Comparison of ENCODE assay signal across 19 mouse cellular contexts in genomic region chr6:5956316-5956913, GRCm38 (mm10).
A peak's percentile ranks its signal among the peaks of the same experiment; 100 is the strongest.
DNase-seq lines count a peak whose midpoint lies in the region; ATAC-seq lines count a peak whose summit lies in the region.
"Had no signal": no experiment of that assay in that cellular context is flagged by ENCODE, and none has a peak within 500 bp of the region (broad histone marks: within the 10 kb centered on the region; RNA-seq: fewer than 3 reads in every experiment).

No protein-coding gene starts in this region.

- no peak overlapping the region for H3K27ac ChIP-seq in neural tube, embryonic 15.5 days (replicated peaks)
- peak overlapping the region; percentile 49 for H3K27ac ChIP-seq in embryonic facial prominence, embryonic 13.5 days
- no peak overlapping the region; the same call in 1 of the 2 replicates for H3K27ac ChIP-seq in limb, embryonic 13.5 days
- H3K27ac ChIP-seq: hindbrain, embryonic 10.5 days; limb, embryonic 15.5 days; liver, embryonic 15.5 days; stomach, postnatal 0 days had no signal

- H3K27me3 ChIP-seq in neural tube, embryonic 15.5 days (replicated peaks): no peaks in the 10 kb centered on the region
- H3K27me3 ChIP-seq in embryonic facial prominence, embryonic 13.5 days: 0 out of 2 replicates have a peak, but pooled peaks cover 6% of the 10 kb centered on the region
- H3K27me3 ChIP-seq in limb, embryonic 13.5 days: no peaks in the 10 kb centered on the region
- H3K27me3 ChIP-seq: limb, embryonic 15.5 days; liver, embryonic 15.5 days had no signal

- no peak overlapping the region for H3K4me3 ChIP-seq in neural tube, embryonic 15.5 days (replicated peaks)
- H3K4me3 ChIP-seq in embryonic facial prominence, embryonic 13.5 days: no peak overlapping the region
- H3K4me3 ChIP-seq in limb, embryonic 13.5 days: no peak overlapping the region
- H3K4me3 ChIP-seq: hindbrain, embryonic 10.5 days; limb, embryonic 15.5 days; liver, embryonic 15.5 days had no signal

- H3K4me2 ChIP-seq in neural tube, embryonic 15.5 days: no peak overlapping the region
- no peak overlapping the region for H3K4me2 ChIP-seq in embryonic facial prominence, embryonic 13.5 days
- no peak overlapping the region for H3K4me2 ChIP-seq in limb, embryonic 13.5 days (replicated peaks)
- H3K4me2 ChIP-seq: limb, embryonic 15.5 days; liver, embryonic 15.5 days had no signal

- DNase-seq in neural tube, embryonic 10.5 days (ENCODE audit: extremely low spot score, low spot score): peak; percentile 37
- DNase-seq in testis, postnatal 14 days (ENCODE audit: low spot score): no peak
- no peak for DNase-seq in spleen, postnatal 4 days (ENCODE audit: low spot score in 2 of 2)
- no peak for DNase-seq in kidney, postnatal 25 days
- DNase-seq: cerebellum, adult 9-10 months; gastrocnemius, postnatal 10 days; kidney, adult 8-10 months; kidney, postnatal 14 days; right cerebral cortex, postnatal 4 days had no signal

- no peaks in the 10 kb centered on the region for H3K36me3 ChIP-seq in neural tube, embryonic 15.5 days
- H3K36me3 ChIP-seq in embryonic facial prominence, embryonic 13.5 days: no peaks in the 10 kb centered on the region
- H3K36me3 ChIP-seq in limb, embryonic 13.5 days: no peaks in the 10 kb centered on the region
- H3K36me3 ChIP-seq: hindbrain, embryonic 10.5 days; limb, embryonic 15.5 days; liver, embryonic 15.5 days had no signal

- H3K4me1 ChIP-seq in neural tube, embryonic 15.5 days: no peaks in the 10 kb centered on the region
- H3K4me1 ChIP-seq in embryonic facial prominence, embryonic 13.5 days: peaks cover 23% of the 10 kb centered on the region
- peaks cover 19% of the 10 kb centered on the region; the same call in 1 of the 2 replicates for H3K4me1 ChIP-seq in limb, embryonic 13.5 days
- H3K4me1 ChIP-seq: liver, embryonic 15.5 days had no signal

- WGBS in neural tube, embryonic 15.5 days: 57% methylated on average over 10 of the region's 10 CpGs
- WGBS in embryonic facial prominence, embryonic 13.5 days: 38% methylated on average over 10 of the region's 10 CpGs
- WGBS in limb, embryonic 13.5 days: 45% methylated on average over 10 of the region's 10 CpGs

- no peaks in the 10 kb centered on the region for H3K9me3 ChIP-seq in neural tube, embryonic 15.5 days (replicated peaks)
- H3K9me3 ChIP-seq in embryonic facial prominence, embryonic 13.5 days: no peaks in the 10 kb centered on the region
- H3K9me3 ChIP-seq in limb, embryonic 13.5 days: no peaks in the 10 kb centered on the region
- H3K9me3 ChIP-seq: hindbrain, embryonic 10.5 days; limb, embryonic 15.5 days; liver, embryonic 15.5 days had no signal

- ATAC-seq in neural tube, embryonic 15.5 days (ENCODE audit: low FRiP score): no peak
- 0 out of 2 replicates have a peak, but pooled peaks have one; percentile 59 for ATAC-seq in embryonic facial prominence, embryonic 13.5 days (ENCODE audit: insufficient number of reproducible peaks, insufficient read depth, low FRiP score, low TSS enrichment, low read depth)
- peak; percentile 8; the same call in 1 of the 2 replicates for ATAC-seq in limb, embryonic 13.5 days (ENCODE audit: low FRiP score, low read depth)
- ATAC-seq: forebrain, embryonic 16.5 days; lung, postnatal 0 days; midbrain, embryonic 16.5 days had no signal

- no peak overlapping the region for H3K9ac ChIP-seq in neural tube, embryonic 15.5 days (replicated peaks)
- H3K9ac ChIP-seq in embryonic facial prominence, embryonic 13.5 days: no peak overlapping the region
- H3K9ac ChIP-seq in limb, embryonic 13.5 days: no peak overlapping the region
- H3K9ac ChIP-seq: limb, embryonic 15.5 days; liver, embryonic 15.5 days had no signal
